Comparison of ENCODE assay signal across 22 mouse cellular contexts in genomic region chr16:32889881-32890280, GRCm38 (mm10).
"Had no signal": no experiment of that assay in that cellular context is flagged by ENCODE, and none has a peak within 500 bp of the region (broad histone marks: within the 10 kb centered on the region; RNA-seq: fewer than 3 reads in every experiment).

No protein-coding gene starts in this region.

- DNase-seq: gastrocnemius, adult 2 months; gastrocnemius, postnatal 10 days; gastrocnemius, postnatal 25 days; heart, adult 18-20 months; heart, postnatal 10 days; heart, postnatal 4 days; liver had no signal

- H3K9me3 ChIP-seq: heart, embryonic 10.5 days; heart, embryonic 12.5 days; hindbrain, embryonic 10.5 days; hindbrain, embryonic 12.5 days; intestine, embryonic 15.5 days; limb, embryonic 10.5 days; limb, embryonic 12.5 days; liver, embryonic 12.5 days had no signal

- H3K27me3 ChIP-seq: heart, embryonic 12.5 days; hindbrain, embryonic 12.5 days; intestine, embryonic 15.5 days; limb, embryonic 12.5 days; liver, embryonic 12.5 days had no signal

- H3K27ac ChIP-seq: gastrocnemius, adult 2 months; heart, embryonic 10.5 days; hindbrain, embryonic 10.5 days; hindbrain, embryonic 12.5 days; hindbrain, embryonic 14.5 days; intestine, embryonic 15.5 days; layer of hippocampus, adult 2 months; left cerebral cortex, adult 2 months; limb, embryonic 10.5 days; limb, embryonic 12.5 days; liver, embryonic 12.5 days; liver, embryonic 14.5 days had no signal

- H3K4me2 ChIP-seq: heart, embryonic 12.5 days; hindbrain, embryonic 12.5 days; hindbrain, embryonic 14.5 days; intestine, embryonic 15.5 days; limb, embryonic 12.5 days; liver, embryonic 12.5 days had no signal

- H3K4me3 ChIP-seq: gastrocnemius, adult 2 months; heart, embryonic 10.5 days; heart, embryonic 12.5 days; hindbrain, embryonic 10.5 days; hindbrain, embryonic 12.5 days; intestine, embryonic 15.5 days; layer of hippocampus, adult 2 months; left cerebral cortex, adult 2 months; limb, embryonic 10.5 days; limb, embryonic 12.5 days; liver, embryonic 12.5 days had no signal

- ATAC-seq: forebrain, embryonic 16.5 days; hindbrain, embryonic 16.5 days; inflammation-experienced regulatory T-cells, adult 6 months; intestine, embryonic 15.5 days; liver, embryonic 12.5 days had no signal

- H3K9ac ChIP-seq: heart, embryonic 12.5 days; hindbrain, embryonic 12.5 days; hindbrain, embryonic 14.5 days; intestine, embryonic 15.5 days; limb, embryonic 12.5 days; liver, embryonic 12.5 days; liver, embryonic 14.5 days had no signal

- H3K4me1 ChIP-seq: heart, embryonic 10.5 days; heart, embryonic 12.5 days; hindbrain, embryonic 10.5 days; hindbrain, embryonic 12.5 days; intestine, embryonic 15.5 days; limb, embryonic 10.5 days; limb, embryonic 12.5 days; liver, embryonic 12.5 days had no signal
